Mouse (Mus musculus): Measurements from ENCODE around the gene Ssxb6.

DNA sequence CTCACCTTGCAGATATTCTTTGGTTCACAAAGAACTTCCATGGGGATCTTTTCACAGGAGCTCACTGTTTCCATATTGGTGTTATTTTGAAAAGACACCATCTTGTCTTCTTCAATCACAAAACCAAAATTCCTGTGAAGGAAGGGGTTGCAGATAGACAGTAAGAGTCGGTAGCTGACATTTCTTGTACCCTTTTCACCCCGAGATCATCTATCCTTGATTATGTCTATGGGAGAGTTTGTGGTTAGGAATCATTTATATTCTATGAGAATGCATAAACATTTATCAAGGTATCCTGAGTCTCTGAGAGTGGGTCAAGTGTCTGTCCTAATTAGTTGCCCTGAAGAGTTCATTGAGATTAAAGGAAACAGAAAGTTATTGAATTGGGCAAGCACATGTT is 23.2 kb downstream of the Ssxb6 start, which contains the start of gene Gm14459:
- no peak for TF ChIP-seq CTCF (conservative IDR thresholded peaks at IDR 0.05; ENCODE audit: insufficient read depth, insufficient read length, low read depth, low read length)
- TF ChIP-seq POLR2A (IDR thresholded peaks at IDR 0.05; ENCODE audit: low read depth, low read length), result no peak
